Mouse (Mus musculus): ENCODE measurements around the gene Adipor1.

Gene Adipor1

GRCm38 (mm10) chr1:134415168-134415831 lies at the start of gene Adipor1:
Adipor1 (plus strand) TSS chr1:134415378.
- DNase-seq (ENCODE audit: low spot score) = peak; percentile 96

- DNase-seq (ENCODE audit: low spot score) = peak; percentile 73
Observed at GRCm38 (mm10) chr1:134365491-134365890, 49.7 kb upstream of the Adipor1 start.

- peak; percentile 79 for DNase-seq (ENCODE audit: low spot score)
Observed at GRCm38 (mm10) chr1:134368777-134369337, 46.3 kb upstream of the Adipor1 start.

- no peak for DNase-seq (ENCODE audit: low spot score)
Observed at GRCm38 (mm10) chr1:134374124-134374523, 41.1 kb upstream of the Adipor1 start.

GRCm38 (mm10) chr1:134381051-134381450 lies 34.1 kb upstream of the Adipor1 start:
- DNase-seq (ENCODE audit: low spot score) = no peak

- no peak for DNase-seq (ENCODE audit: low spot score)
Observed at GRCm38 (mm10) chr1:134381795-134382625, 33.2 kb upstream of the Adipor1 start.

GRCm38 (mm10) chr1:134384581-134384980 lies 30.6 kb upstream of the Adipor1 start:
- DNase-seq (ENCODE audit: low spot score) = no peak

GRCm38 (mm10) chr1:134385176-134385575 lies 30.0 kb upstream of the Adipor1 start:
- DNase-seq (ENCODE audit: low spot score) = no peak

GRCm38 (mm10) chr1:134385666-134386065 lies 29.5 kb upstream of the Adipor1 start, which contains the start of gene 4933406M09Rik:
4933406M09Rik (plus strand) TSS chr1:134385940.
- DNase-seq (ENCODE audit: low spot score) = no peak

GRCm38 (mm10) chr1:134393827-134394226 lies 21.4 kb upstream of the Adipor1 start:
- no peak for DNase-seq (ENCODE audit: low spot score)

- no peak for DNase-seq (ENCODE audit: low spot score)
Observed at GRCm38 (mm10) chr1:134398210-134398609, 17.0 kb upstream of the Adipor1 start.

GRCm38 (mm10) chr1:134399735-134400134 lies 15.4 kb upstream of the Adipor1 start:
- DNase-seq (ENCODE audit: low spot score) = no peak

- DNase-seq (ENCODE audit: low spot score) = peak; percentile 81
Observed at GRCm38 (mm10) chr1:134405509-134406413, 9.4 kb upstream of the Adipor1 start, which contains the start of gene Cyb5r1. Cyb5r1 (plus strand) TSS chr1:134405559.

- no peak for DNase-seq (ENCODE audit: low spot score)
Observed at GRCm38 (mm10) chr1:134406414-134406771, 8.8 kb upstream of the Adipor1 start.

GRCm38 (mm10) chr1:134408080-134408479 lies 7.1 kb upstream of the Adipor1 start:
- DNase-seq (ENCODE audit: low spot score) = no peak

- no peak for DNase-seq (ENCODE audit: low spot score)
Observed at GRCm38 (mm10) chr1:134411706-134412629, 3.2 kb upstream of the Adipor1 start.

GRCm38 (mm10) chr1:134414038-134414437 lies 1.1 kb upstream of the Adipor1 start:
- DNase-seq (ENCODE audit: low spot score) = no peak

GRCm38 (mm10) chr1:134414501-134415167 lies 544 bp upstream of the Adipor1 start:
- no peak for DNase-seq (ENCODE audit: low spot score)

- no peak for DNase-seq (ENCODE audit: low spot score)
Observed at GRCm38 (mm10) chr1:134418414-134418975, 3.3 kb downstream of the Adipor1 start.

GRCm38 (mm10) chr1:134419176-134419575 lies 4.0 kb downstream of the Adipor1 start:
- no peak for DNase-seq (ENCODE audit: low spot score)

Measured in adipocyte (in vitro differentiated cells).